Mouse (Mus musculus) lung, embryonic 15.5 days (tissue): ENCODE data around the gene Snx18. TPM values are rescaled to one million over a fixed set of nuclear protein-coding genes. Genes with fewer than 3 reads are reported as not detected.

Source experiments
- ATAC-seq: fragments of 200-750 bp; cut with Nextera tagmentation; 2 replicates; pipeline ENCODE4 v1.8.0; 2017; ENCODE audit warnings: moderate number of reproducible peaks, borderline replicate concordance; ENCODE audit not compliant: low FRiP score, low TSS enrichment; ENCODE audit errors: extremely low read depth
- H3K27ac ChIP-seq: fragments of 300-500 bp; sonication (generic); 2 replicates; pipeline ENCODE4 v1.5.1; 2015; ENCODE audit warnings: moderate library complexity, mild to moderate bottlenecking, inconsistent platforms
- H3K27me3 ChIP-seq: fragments of 300-500 bp; sonication (generic); 2 replicates; pipeline ENCODE4 v1.6.1; 2015; ENCODE audit warnings: inconsistent platforms
- H3K36me3 ChIP-seq: fragments of 300-500 bp; sonication (generic); 2 replicates; pipeline ENCODE4 v1.6.1; 2015; ENCODE audit warnings: inconsistent platforms
- H3K4me1 ChIP-seq: fragments of 300-500 bp; sonication (generic); 2 replicates; pipeline ENCODE4 v1.6.1; 2015; ENCODE audit warnings: inconsistent platforms
- H3K4me2 ChIP-seq: fragments of 300-500 bp; sonication (generic); 2 replicates; pipeline ENCODE4 v1.6.1; 2015; ENCODE audit warnings: inconsistent platforms, mild to moderate bottlenecking, moderate library complexity
- H3K4me3 ChIP-seq: fragments of 300-500 bp; sonication (generic); 2 replicates; pipeline ENCODE4 v1.5.1; 2015; ENCODE audit warnings: mild to moderate bottlenecking, inconsistent platforms
- H3K9ac ChIP-seq: fragments of 300-500 bp; sonication (generic); 2 replicates; pipeline ENCODE4 v1.6.1; 2015; ENCODE audit warnings: inconsistent platforms
- H3K9me3 ChIP-seq: fragments of 300-500 bp; sonication (generic); 2 replicates; pipeline ENCODE4 v1.6.1; 2016; ENCODE audit warnings: inconsistent platforms
- WGBS: fragments of 180-500 bp; shearing (Covaris S2); methylation state at CpG from one replicate; pipeline ENCODE4 v1.1.7; 2015; 5-methylcytosine and 5-hydroxymethylcytosine counted together
- polyA plus RNA-seq: library from polyadenylated mRNA; unstranded; fragments of >200 nt; fragmentation: Nextera tagmentation; extraction: Ambion mirVana; gene quantifications from 2 replicates; pipeline ENCODE4 v1.2.1, GENCODE M21; 2015

Snx18 gene
- polyA plus RNA-seq, 1 experiment from 2014 or later, result 20.4 TPM

DNA sequence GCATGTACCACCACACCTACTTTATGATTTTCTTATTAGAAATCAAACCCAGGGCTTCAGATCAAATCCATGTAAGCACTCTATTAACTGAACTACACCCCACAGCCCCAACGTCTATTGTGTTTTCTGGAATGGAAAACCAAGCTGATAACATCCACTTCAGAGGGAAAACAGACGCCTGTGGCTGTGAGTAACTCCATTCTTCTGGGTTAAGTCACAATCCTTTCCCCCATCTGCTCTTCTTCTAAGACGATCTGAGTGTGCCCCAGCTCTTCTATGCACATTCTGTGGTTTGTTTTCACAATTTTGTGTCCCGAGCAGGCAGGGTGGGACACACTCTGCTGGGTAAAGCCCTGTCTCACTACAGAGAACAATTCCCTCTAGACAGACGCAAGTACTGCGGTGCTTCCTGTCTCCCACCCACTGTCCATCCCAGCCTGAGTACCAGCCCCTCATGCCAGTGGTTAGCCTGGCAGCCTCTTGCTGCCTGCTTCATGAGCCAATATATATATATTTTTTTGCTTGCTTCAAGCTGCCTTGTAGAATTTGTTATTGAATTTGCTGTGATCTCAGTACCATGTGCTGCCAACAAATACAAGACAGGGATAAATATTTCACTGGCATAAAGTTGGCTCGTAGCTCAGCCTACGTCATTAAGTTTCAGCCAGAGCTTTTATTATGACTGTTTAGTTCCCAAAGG lies 67.3 kb downstream of the Snx18 start:
- no peaks in the 10 kb centered on the region for H3K27me3 ChIP-seq
- 0 out of 2 replicates have a peak, but pooled peaks have one; percentile 23 for ATAC-seq
- no peak overlapping the region for H3K4me2 ChIP-seq
- H3K4me1 ChIP-seq, result peaks cover 12% of the 10 kb centered on the region
- 43% methylated on average over 8 of the region's 8 CpGs for WGBS
- no peak overlapping the region for H3K4me3 ChIP-seq
- no peaks in the 10 kb centered on the region for H3K36me3 ChIP-seq
- H3K9me3 ChIP-seq, result no peaks in the 10 kb centered on the region
- no peak overlapping the region for H3K27ac ChIP-seq
- H3K9ac ChIP-seq, result no peak overlapping the region

GRCm38 (mm10) chr13:113549021-113549420 lies 69.3 kb downstream of the Snx18 start:
- H3K9ac ChIP-seq, result no peak overlapping the region
- 0 out of 2 replicates have a peak, but pooled peaks cover 5% of the 10 kb centered on the region for H3K4me1 ChIP-seq

DNA sequence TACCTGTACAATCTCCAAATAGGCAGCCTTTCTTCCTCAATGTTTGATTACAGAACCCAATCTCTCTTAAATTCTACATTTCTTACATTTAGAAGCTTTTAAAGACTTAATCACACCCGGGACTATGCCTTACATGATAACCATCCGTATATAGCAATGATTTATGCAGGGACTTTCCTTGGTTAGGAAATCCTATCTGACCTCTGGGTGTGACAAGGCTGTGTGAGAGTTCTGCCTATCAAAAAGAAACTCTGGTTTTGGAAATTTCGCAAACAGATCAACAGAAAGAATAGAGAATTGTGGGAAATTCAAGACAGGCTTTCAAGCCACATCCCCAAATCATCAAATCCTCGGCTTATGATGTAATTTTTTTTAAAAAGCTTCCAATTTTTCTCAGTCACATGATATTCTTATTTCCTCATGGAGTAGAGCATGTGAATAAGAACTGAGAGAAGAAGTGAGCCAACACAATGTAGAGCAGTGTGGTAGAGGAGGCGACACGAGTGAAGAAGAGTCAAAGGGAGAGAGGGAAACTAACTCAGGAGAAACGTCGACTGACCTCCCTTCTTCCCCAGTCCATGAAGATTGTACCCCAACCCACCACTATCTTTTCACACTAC lies 70.4 kb downstream of the Snx18 start:
- WGBS, result 76% methylated on average over 8 of the region's 8 CpGs
- no peak overlapping the region for H3K4me3 ChIP-seq
- no peaks in the 10 kb centered on the region for H3K9me3 ChIP-seq
- H3K27me3 ChIP-seq, result no peaks in the 10 kb centered on the region
- no peak overlapping the region for H3K9ac ChIP-seq
- no peak overlapping the region for H3K4me2 ChIP-seq
- no peaks in the 10 kb centered on the region for H3K36me3 ChIP-seq
- H3K27ac ChIP-seq, result no peak overlapping the region
- H3K4me1 ChIP-seq, result 0 out of 2 replicates have a peak, but pooled peaks cover 5% of the 10 kb centered on the region
- no peak for ATAC-seq

More at GRCm38 (mm10) chr13:113549021-113549420, 69.3 kb downstream of the Snx18 start:
- H3K27ac ChIP-seq, result no peak overlapping the region
- H3K4me3 ChIP-seq, result no peak overlapping the region
- no peaks in the 10 kb centered on the region for H3K36me3 ChIP-seq
- H3K4me2 ChIP-seq, result no peak overlapping the region
- WGBS, result 80% methylated on average over 3 of the region's 3 CpGs
- H3K27me3 ChIP-seq, result no peaks in the 10 kb centered on the region
- no peak for ATAC-seq
- H3K9me3 ChIP-seq, result no peaks in the 10 kb centered on the region

GRCm38 (mm10) chr13:113542374-113542773 lies 76.0 kb downstream of the Snx18 start:
- no peak for ATAC-seq
- H3K9me3 ChIP-seq, result no peaks in the 10 kb centered on the region
- 87% methylated on average over 6 of the region's 6 CpGs for WGBS
- no peak overlapping the region for H3K9ac ChIP-seq
- no peaks in the 10 kb centered on the region for H3K27me3 ChIP-seq
- no peak overlapping the region for H3K27ac ChIP-seq
- no peaks in the 10 kb centered on the region for H3K36me3 ChIP-seq
- no peak overlapping the region for H3K4me2 ChIP-seq
- H3K4me3 ChIP-seq, result no peak overlapping the region
- no peaks in the 10 kb centered on the region for H3K4me1 ChIP-seq

Other genes with a start within 250 kb of the Snx18 start
- gene Hspb3, start 45.1 kb upstream of the Snx18 start, polyA plus RNA-seq, result 1.1 and 2.0 TPM in 2 replicates
- 8.2 and 10.6 TPM in 2 replicates for gene Arl15, start 175.9 kb upstream of the Snx18 start, polyA plus RNA-seq